Mouse (Mus musculus) stomach, postnatal 0 days (tissue): ENCODE results near the gene Usp26.

Experiments
- CTCF ChIP-seq: IDR thresholded peaks from 2 replicates; pipeline ENCODE4 v1.5.1; 2016; ENCODE audit warnings: antibody characterized with exemption, low read depth, mild to moderate bottlenecking, moderate library complexity
- EP300 ChIP-seq: optimal IDR thresholded peaks from 2 replicates; pipeline ENCODE3; 2016; ENCODE audit warnings: antibody characterized with exemption

GRCm38 (mm10) chrX:51712996-51713395 is 88.0 kb downstream of the Usp26 start:
- no peak for TF ChIP-seq CTCF
- TF ChIP-seq EP300: no peak
